Mouse (Mus musculus): ENCODE measurements at regions not wholly inside any gene's neighbourhood (a gene's known extent, or its start where the extent isn't known, plus 50 kb on each side); places are given as distances from the start of the nearest gene placed in this dataset.
A peak's percentile ranks its signal among the peaks of the same experiment; 100 is the strongest.
"Not testable (repeated sequence)": the region's sequence is repeated elsewhere in the genome, so short reads cannot be mapped to it uniquely, and the experiment has no call there.

- TF ChIP-seq NANOG (IDR thresholded peaks at IDR 0.05; ENCODE audit: borderline replicate concordance, low read length) (no peak), CTCF (conservative IDR thresholded peaks at IDR 0.05; ENCODE audit: low read length) (no peak), POU5F1 (IDR thresholded peaks at IDR 0.05; ENCODE audit: borderline replicate concordance, low read length) (no peak)
These were observed 222.7 kb upstream of the Arid2 start for GRCm38 (mm10) chr15:96064499-96065217.

DNA sequence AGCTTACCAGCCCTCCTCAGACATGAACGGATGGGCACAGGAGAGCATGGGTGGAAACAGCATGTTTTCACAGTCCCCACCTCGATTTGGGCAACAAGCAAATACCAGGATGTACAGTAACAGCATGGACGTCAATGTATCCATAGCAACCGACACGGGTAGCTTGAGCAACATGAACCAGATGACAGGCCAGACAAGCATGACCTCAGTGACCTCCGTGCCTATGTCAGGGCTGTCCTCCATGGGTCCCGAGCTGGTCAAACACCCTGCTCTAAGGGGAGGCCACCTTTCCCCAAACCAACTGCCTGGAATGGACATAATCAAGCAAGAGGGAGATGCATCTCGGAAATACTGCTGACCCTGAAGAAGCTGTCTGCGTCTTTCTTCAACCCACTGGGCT, 211.7 kb upstream of the Arid2 start:
- H3K4me3 ChIP-seq (replicated peaks; ENCODE audit: low read length): no peak overlapping the region
- no peaks in the 10 kb centered on the region for H3K36me3 ChIP-seq (ENCODE audit: insufficient read depth, low read length)
- TF ChIP-seq POU5F1 (IDR thresholded peaks at IDR 0.05; ENCODE audit: borderline replicate concordance, low read length): no peak
- TF ChIP-seq NANOG (IDR thresholded peaks at IDR 0.05; ENCODE audit: borderline replicate concordance, low read length): no peak
- TF ChIP-seq CTCF (conservative IDR thresholded peaks at IDR 0.05; ENCODE audit: low read length): no peak
- no peaks in the 10 kb centered on the region for H3K9me3 ChIP-seq (ENCODE audit: low read length)
- 0 out of 2 replicates have a peak, but pooled peaks cover 3% of the 10 kb centered on the region for H3K27me3 ChIP-seq (ENCODE audit: insufficient read depth, low read length)
- peaks cover 12% of the 10 kb centered on the region for H3K4me1 ChIP-seq (replicated peaks; ENCODE audit: low read depth, low read length)

More at GRCm38 (mm10) chr15:96064499-96065217, 222.7 kb upstream of the Arid2 start:
- H3K27me3 ChIP-seq (ENCODE audit: insufficient read depth, low read length): peaks cover 4% of the 10 kb centered on the region; the same call in 1 of the 2 replicates
- no peaks in the 10 kb centered on the region for H3K4me1 ChIP-seq (replicated peaks; ENCODE audit: low read depth, low read length)
- H3K36me3 ChIP-seq (ENCODE audit: insufficient read depth, low read length): no peaks in the 10 kb centered on the region
- no peak overlapping the region for H3K4me3 ChIP-seq (replicated peaks; ENCODE audit: low read length)
- H3K9me3 ChIP-seq (ENCODE audit: low read length): no peaks in the 10 kb centered on the region

DNA sequence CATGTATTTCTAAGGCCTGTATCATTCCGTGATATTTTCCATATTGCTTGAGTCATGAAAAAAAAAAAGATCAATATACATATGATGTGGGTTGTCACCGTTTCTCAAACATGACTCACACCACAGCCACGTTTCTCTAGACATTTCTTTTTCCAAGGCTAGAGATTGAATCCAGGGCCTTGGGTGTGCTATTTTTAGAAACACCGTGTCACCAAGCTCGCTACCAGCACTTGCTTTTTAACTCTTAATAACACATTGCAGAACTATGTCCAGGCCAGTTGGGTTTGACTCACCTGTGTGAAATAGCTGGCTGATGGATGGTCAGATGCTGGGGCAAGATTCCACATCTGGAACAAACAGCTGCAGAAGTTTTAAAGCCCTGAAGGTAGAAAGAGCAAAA, 209.6 kb upstream of the Arid2 start:
- Histone ChIP-seq H3K4me1 (replicated peaks; ENCODE audit: low read depth, low read length) (peaks cover 12% of the 10 kb centered on the region), H3K36me3 (ENCODE audit: insufficient read depth, low read length) (no peaks in the 10 kb centered on the region), H3K9me3 (ENCODE audit: low read length) (no peaks in the 10 kb centered on the region), H3K27me3 (ENCODE audit: insufficient read depth, low read length) (0 out of 2 replicates have a peak, but pooled peaks cover 3% of the 10 kb centered on the region), H3K4me3 (replicated peaks; ENCODE audit: low read length) (no peak overlapping the region)
- TF ChIP-seq POU5F1 (IDR thresholded peaks at IDR 0.05; ENCODE audit: borderline replicate concordance, low read length): no peak
- no peak for TF ChIP-seq CTCF (conservative IDR thresholded peaks at IDR 0.05; ENCODE audit: low read length)
- TF ChIP-seq NANOG (IDR thresholded peaks at IDR 0.05; ENCODE audit: borderline replicate concordance, low read length): no peak

GRCm38 (mm10) chr15:96078580-96078979, 208.7 kb upstream of the Arid2 start:
- Histone ChIP-seq H3K9me3 (ENCODE audit: low read length) (no peaks in the 10 kb centered on the region), H3K27me3 (ENCODE audit: insufficient read depth, low read length) (0 out of 2 replicates have a peak, but pooled peaks cover 3% of the 10 kb centered on the region)

GRCm38 (mm10) chr15:96089676-96090075, 197.6 kb upstream of the Arid2 start:
- Histone ChIP-seq H3K36me3 (ENCODE audit: insufficient read depth, low read length) (no peaks in the 10 kb centered on the region), H3K9me3 (ENCODE audit: low read length) (peaks cover 8% of the 10 kb centered on the region), H3K4me3 (replicated peaks; ENCODE audit: low read length) (no peak overlapping the region), H3K27me3 (ENCODE audit: insufficient read depth, low read length) (no peaks in the 10 kb centered on the region), H3K4me1 (replicated peaks; ENCODE audit: low read depth, low read length) (no peaks in the 10 kb centered on the region)
- TF ChIP-seq CTCF (conservative IDR thresholded peaks at IDR 0.05; ENCODE audit: low read length): no peak
- TF ChIP-seq NANOG (IDR thresholded peaks at IDR 0.05; ENCODE audit: borderline replicate concordance, low read length): no peak
- no peak for TF ChIP-seq POU5F1 (IDR thresholded peaks at IDR 0.05; ENCODE audit: borderline replicate concordance, low read length)

More at GRCm38 (mm10) chr15:96078580-96078979, 208.7 kb upstream of the Arid2 start:
- Histone ChIP-seq H3K36me3 (ENCODE audit: insufficient read depth, low read length) (no peaks in the 10 kb centered on the region), H3K4me1 (replicated peaks; ENCODE audit: low read depth, low read length) (peaks cover 12% of the 10 kb centered on the region), H3K4me3 (replicated peaks; ENCODE audit: low read length) (no peak overlapping the region)
- TF ChIP-seq CTCF (conservative IDR thresholded peaks at IDR 0.05; ENCODE audit: low read length) (no peak), NANOG (IDR thresholded peaks at IDR 0.05; ENCODE audit: borderline replicate concordance, low read length) (no peak), POU5F1 (IDR thresholded peaks at IDR 0.05; ENCODE audit: borderline replicate concordance, low read length) (no peak)

DNA sequence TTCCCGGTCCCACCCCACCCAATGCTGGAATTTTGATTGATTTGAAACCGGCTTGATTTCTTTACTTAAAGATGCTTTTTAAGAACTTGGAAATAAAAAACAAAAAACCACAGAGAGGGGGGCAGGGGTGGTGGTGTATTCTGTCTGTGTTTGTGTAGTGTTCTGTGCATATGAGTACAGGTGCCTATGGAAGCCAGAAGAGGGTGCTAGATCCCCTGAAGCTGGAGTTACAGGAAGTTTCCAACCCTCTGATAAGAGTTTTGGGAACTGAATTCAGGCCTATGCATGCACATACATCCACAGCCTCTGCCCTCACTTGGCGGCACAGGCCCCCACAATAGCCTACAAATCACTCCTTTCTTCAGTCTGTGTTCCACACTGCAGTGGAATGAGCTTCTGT, 190.9 kb upstream of the Arid2 start:
- Histone ChIP-seq H3K9me3 (ENCODE audit: low read length) (no peaks in the 10 kb centered on the region), H3K4me1 (replicated peaks; ENCODE audit: low read depth, low read length) (peaks cover 21% of the 10 kb centered on the region), H3K4me3 (replicated peaks; ENCODE audit: low read length) (no peak overlapping the region), H3K27me3 (ENCODE audit: insufficient read depth, low read length) (no peaks in the 10 kb centered on the region; the same call in 1 of the 2 replicates), H3K36me3 (ENCODE audit: insufficient read depth, low read length) (no peaks in the 10 kb centered on the region)
- peak; percentile 53 for TF ChIP-seq CTCF (conservative IDR thresholded peaks at IDR 0.05; ENCODE audit: low read length)
- no peak for TF ChIP-seq POU5F1 (IDR thresholded peaks at IDR 0.05; ENCODE audit: borderline replicate concordance, low read length)

GRCm38 (mm10) chr15:96098821-96099220, 188.5 kb upstream of the Arid2 start:
- no peak overlapping the region for H3K4me3 ChIP-seq (replicated peaks; ENCODE audit: low read length)
- TF ChIP-seq POU5F1 (IDR thresholded peaks at IDR 0.05; ENCODE audit: borderline replicate concordance, low read length) (no peak), CTCF (conservative IDR thresholded peaks at IDR 0.05; ENCODE audit: low read length) (no peak), NANOG (IDR thresholded peaks at IDR 0.05; ENCODE audit: borderline replicate concordance, low read length) (peak; percentile 26; the same call in 1 of the 2 replicates)
- peaks cover 23% of the 10 kb centered on the region for H3K4me1 ChIP-seq (replicated peaks; ENCODE audit: low read depth, low read length)
- H3K27me3 ChIP-seq (ENCODE audit: insufficient read depth, low read length): no peaks in the 10 kb centered on the region; the same call in 1 of the 2 replicates
- no peaks in the 10 kb centered on the region for H3K9me3 ChIP-seq (ENCODE audit: low read length)
- no peaks in the 10 kb centered on the region for H3K36me3 ChIP-seq (ENCODE audit: insufficient read depth, low read length)

GRCm38 (mm10) chr15:96099844-96100640, 187.3 kb upstream of the Arid2 start:
- H3K36me3 ChIP-seq (ENCODE audit: insufficient read depth, low read length); H3K4me3 ChIP-seq (replicated peaks; ENCODE audit: low read length); H3K9me3 ChIP-seq (ENCODE audit: low read length); H3K27me3 ChIP-seq (ENCODE audit: insufficient read depth, low read length): not testable (repeated sequence)
- H3K4me1 ChIP-seq (replicated peaks; ENCODE audit: low read depth, low read length): peaks cover 26% of the 10 kb centered on the region
